Mouse (Mus musculus): ENCODE measurements around the gene Olfr1111. TPM values are rescaled to one million over a fixed set of nuclear protein-coding genes. Genes with fewer than 3 reads are reported as not detected.
"Not testable (repeated sequence)": the region's sequence is repeated elsewhere in the genome, so short reads cannot be mapped to it uniquely, and the experiment has no call there.

The Olfr1111 gene
- not detected for polyA plus RNA-seq (2017; shearing (Covaris generic))

DNA sequence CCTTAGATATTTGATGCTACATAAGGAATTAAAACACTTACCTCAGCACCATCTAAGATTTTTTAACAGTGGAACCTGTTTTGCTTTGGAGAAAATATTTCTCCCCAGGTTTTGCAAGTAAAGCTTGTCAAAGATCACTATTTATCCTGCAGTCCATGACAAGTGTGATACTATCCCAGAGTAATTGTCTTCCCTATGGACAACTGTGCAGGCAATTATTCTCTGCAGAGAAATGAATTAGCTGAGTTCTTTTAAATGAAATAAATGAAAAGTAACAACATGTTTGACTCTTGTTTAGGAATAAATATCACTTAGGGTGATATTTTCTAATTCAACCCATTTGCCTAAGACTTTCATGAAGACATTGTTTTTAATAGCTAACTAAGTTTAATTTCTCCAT, at the start of gene Olfr1111:
Olfr1111 (minus strand) TSS at position 101 of the 400 bp plus-strand sequence.
- ATAC-seq = no peak

- no peak for ATAC-seq
Measured at GRCm38 (mm10) chr2:87187498-87187897, 35.1 kb upstream of the Olfr1111 start, which contains the start of gene Olfr1112. Olfr1112 (plus strand) TSS chr2:87187798.

- ATAC-seq = not testable (repeated sequence)
Measured at GRCm38 (mm10) chr2:87167731-87168130, 15.3 kb upstream of the Olfr1111 start.

- ATAC-seq = no peak
Measured at GRCm38 (mm10) chr2:87140200-87140599, 12.2 kb downstream of the Olfr1111 start, which contains the start of gene Olfr1110. Olfr1110 (minus strand) TSS chr2:87140300.

- ATAC-seq = no peak
Measured at GRCm38 (mm10) chr2:87114467-87114866, 38.0 kb downstream of the Olfr1111 start, which contains the start of gene Olfr259. Olfr259 (minus strand) TSS chr2:87114567.

Other genes starting within 250 kb of the Olfr1111 start
- not detected for gene Olfr1098, start 228.1 kb downstream of the Olfr1111 start, polyA plus RNA-seq (2017; shearing (Covaris generic))
- not detected for gene Olfr1099, start 191.9 kb downstream of the Olfr1111 start, polyA plus RNA-seq (2017; shearing (Covaris generic))
- not detected for gene Olfr1100, start 172.7 kb downstream of the Olfr1111 start, polyA plus RNA-seq (2017; shearing (Covaris generic))
- not detected for gene Olfr1101, start 161.4 kb downstream of the Olfr1111 start, polyA plus RNA-seq (2017; shearing (Covaris generic))
- not detected for gene Olfr1102, start 154.2 kb downstream of the Olfr1111 start, polyA plus RNA-seq (2017; shearing (Covaris generic))
- not detected for gene Olfr1104, start 125.5 kb downstream of the Olfr1111 start, polyA plus RNA-seq (2017; shearing (Covaris generic))
- not detected for gene Olfr1105, start 116.1 kb downstream of the Olfr1111 start, polyA plus RNA-seq (2017; shearing (Covaris generic))
- not detected for gene Olfr1106, start 100.4 kb downstream of the Olfr1111 start, polyA plus RNA-seq (2017; shearing (Covaris generic))
- gene Olfr1107, start 76.8 kb downstream of the Olfr1111 start, polyA plus RNA-seq (2017; shearing (Covaris generic)) = not detected
- under 1 TPM in 1 of 2 experiments, not detected in 1; 0.13 TPM for gene Olfr1109, start 56.6 kb downstream of the Olfr1111 start, polyA plus RNA-seq (2017; shearing (Covaris generic))
- gene Olfr259, start 38.1 kb downstream of the Olfr1111 start, polyA plus RNA-seq (2017; shearing (Covaris generic)) = not detected
- gene Olfr1110, start 12.3 kb downstream of the Olfr1111 start, polyA plus RNA-seq (2017; shearing (Covaris generic)) = not detected
- gene Olfr1112, start 35.2 kb upstream of the Olfr1111 start, polyA plus RNA-seq (2017; shearing (Covaris generic)) = not detected
- gene Olfr1113, start 56.3 kb upstream of the Olfr1111 start, polyA plus RNA-seq (2017; shearing (Covaris generic)) = not detected
- not detected for gene Olfr1115, start 95.4 kb upstream of the Olfr1111 start, polyA plus RNA-seq (2017; shearing (Covaris generic))
- under 1 TPM in 1 of 2 experiments, not detected in 1; 0.13 TPM for gene Olfr1116, start 114.9 kb upstream of the Olfr1111 start, polyA plus RNA-seq (2017; shearing (Covaris generic))
- gene Olfr1118, start 155.0 kb upstream of the Olfr1111 start, polyA plus RNA-seq (2017; shearing (Covaris generic)) = not detected
- not detected for gene Olfr1120, start 202.2 kb upstream of the Olfr1111 start, polyA plus RNA-seq (2017; shearing (Covaris generic))
- not detected for gene Olfr1121, start 217.3 kb upstream of the Olfr1111 start, polyA plus RNA-seq (2017; shearing (Covaris generic))
- gene Olfr1122, start 233.2 kb upstream of the Olfr1111 start, polyA plus RNA-seq (2017; shearing (Covaris generic)) = not detected

Measured in CD4-positive, CD25-positive, alpha-beta regulatory T cell, adult 4 months (primary cell).